Comparison of ENCODE assay signal across 20 mouse cellular contexts in the genomic region with DNA sequence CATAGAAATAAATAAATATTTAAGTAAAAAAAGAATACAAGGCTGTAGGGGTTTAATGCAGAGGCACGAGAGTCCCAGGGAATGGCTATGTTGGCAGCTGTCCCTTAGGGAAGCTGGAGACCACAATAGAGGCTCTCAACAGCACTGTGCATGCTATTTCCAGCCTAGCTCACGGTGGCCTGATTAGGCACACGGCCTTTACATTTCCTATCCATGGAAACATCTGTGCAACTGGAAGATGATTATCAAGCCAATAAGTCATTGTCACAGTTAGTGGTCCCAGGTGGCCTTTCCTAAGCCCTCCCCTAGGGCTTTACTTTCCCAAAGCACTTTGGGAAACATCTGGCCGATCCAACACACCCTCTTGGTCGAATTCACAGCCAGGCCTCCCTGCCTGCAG.
A peak's percentile ranks its signal among the peaks of the same experiment; 100 is the strongest.
DNase-seq lines count a peak whose midpoint lies in the region; ATAC-seq lines count a peak whose summit lies in the region.
"Had no signal": no experiment of that assay in that cellular context is flagged by ENCODE, and none has a peak within 500 bp of the region (broad histone marks: within the 10 kb centered on the region; RNA-seq: fewer than 3 reads in every experiment).

No protein-coding gene starts in this region.

- H3K9ac ChIP-seq in heart, embryonic 15.5 days, result no peak overlapping the region
- H3K9ac ChIP-seq: embryonic facial prominence, embryonic 12.5 days; heart, embryonic 13.5 days; limb, embryonic 13.5 days; liver, embryonic 15.5 days; midbrain, embryonic 12.5 days had no signal

- no peaks in the 10 kb centered on the region for H3K36me3 ChIP-seq in heart, embryonic 15.5 days
- H3K36me3 ChIP-seq: embryonic facial prominence, embryonic 12.5 days; heart, embryonic 13.5 days; limb, embryonic 13.5 days; liver, embryonic 15.5 days; midbrain, embryonic 12.5 days had no signal

- ATAC-seq in heart, embryonic 15.5 days (replicated peaks; ENCODE audit: insufficient number of reproducible peaks, insufficient read depth, low FRiP score, low read depth), result peak; percentile 35; the same call in 1 of the 2 replicates
- no peak for ATAC-seq in megakaryocyte, adult 5-6 weeks (ENCODE audit: poor library complexity, severe bottlenecking)
- ATAC-seq: hindbrain, embryonic 16.5 days had no signal

- H3K27me3 ChIP-seq in heart, embryonic 15.5 days, result no peaks in the 10 kb centered on the region
- H3K27me3 ChIP-seq: embryonic facial prominence, embryonic 12.5 days; heart, embryonic 13.5 days; limb, embryonic 13.5 days; liver, embryonic 15.5 days; midbrain, embryonic 12.5 days had no signal

- H3K9me3 ChIP-seq in heart, embryonic 15.5 days (replicated peaks), result no peaks in the 10 kb centered on the region
- H3K9me3 ChIP-seq: embryonic facial prominence, embryonic 12.5 days; liver, embryonic 15.5 days had no signal

- 49% methylated on average over 5 of the region's 5 CpGs for WGBS in heart, embryonic 15.5 days

- H3K4me3 ChIP-seq in heart, embryonic 15.5 days, result no peak overlapping the region
- H3K4me3 ChIP-seq: embryonic facial prominence, embryonic 12.5 days; heart, embryonic 13.5 days; limb, embryonic 13.5 days; liver, embryonic 15.5 days; midbrain, embryonic 12.5 days; myocyte had no signal

- 0 out of 2 replicates have a peak overlapping the region, but pooled peaks have one; percentile 20 for H3K27ac ChIP-seq in heart, embryonic 15.5 days
- H3K27ac ChIP-seq: embryonic facial prominence, embryonic 12.5 days; heart, embryonic 13.5 days; limb, embryonic 13.5 days; liver, embryonic 15.5 days; midbrain, embryonic 12.5 days had no signal

- no peaks in the 10 kb centered on the region; the same call in 1 of the 2 replicates for H3K4me1 ChIP-seq in heart, embryonic 15.5 days (replicated peaks)
- H3K4me1 ChIP-seq: embryonic facial prominence, embryonic 12.5 days; limb, embryonic 13.5 days; liver, embryonic 15.5 days; midbrain, embryonic 12.5 days had no signal

- H3K4me2 ChIP-seq in heart, embryonic 15.5 days, result no peak overlapping the region
- H3K4me2 ChIP-seq: embryonic facial prominence, embryonic 12.5 days; heart, embryonic 13.5 days; limb, embryonic 13.5 days; liver, embryonic 15.5 days; midbrain, embryonic 12.5 days had no signal

- DNase-seq in kidney, adult 9 months, result peak; percentile 5
- no peak for DNase-seq in kidney, adult 8-10 months
- DNase-seq in heart, postnatal 4 days, result peak; percentile 27
- DNase-seq in skeletal muscle tissue, adult 2 months (ENCODE audit: low read depth, low spot score), result peak; percentile 11
- DNase-seq in layer of hippocampus, postnatal 36 days, result no peak
- DNase-seq: adrenal gland, postnatal 25 days; cerebellum, adult 2 months; gastrocnemius, postnatal 10 days; lung, postnatal 10 days; spleen, adult 18-20 months; thymus, adult 18-20 months had no signal

Comparison
In these comparisons a context has a peak if more than half of its experiments do, and no peak if none do; other contexts are left out.
1. DNase-seq: peak in kidney, adult 9 months (single experiment), heart, postnatal 4 days (single experiment) and skeletal muscle tissue, adult 2 months (single experiment); none in kidney, adult 8-10 months (0 of 2) and layer of hippocampus, postnatal 36 days (0 of 2).